Mouse (Mus musculus) heart, embryonic 10.5 days (tissue): Measurements from ENCODE around the gene Hpdl. TPM values are rescaled to one million over a fixed set of nuclear protein-coding genes. Genes with fewer than 3 reads are reported as not detected.

Experiments
- DNase-seq: peaks from one replicate; pipeline ENCODE4 v3.0.0-alpha.2; 2017; ENCODE audit warnings: low spot score
- H3K27ac ChIP-seq: fragments of 300-500 bp; sonication (generic); 2 replicates; pipeline ENCODE4 v1.5.1; 2016; ENCODE audit warnings: mild to moderate bottlenecking
- H3K27me3 ChIP-seq: fragments of 300-500 bp; sonication (generic); 2 replicates; pipeline ENCODE4 v1.6.1; 2016; ENCODE audit warnings: mild to moderate bottlenecking; ENCODE audit not compliant: poor library complexity, insufficient read depth, severe bottlenecking
- H3K36me3 ChIP-seq: fragments of 300-500 bp; sonication (generic); 2 replicates; pipeline ENCODE4 v1.6.1; 2016; ENCODE audit warnings: mild to moderate bottlenecking, moderate library complexity
- H3K4me1 ChIP-seq: fragments of 300-500 bp; sonication (generic); 2 replicates; pipeline ENCODE4 v1.6.1; 2016; ENCODE audit warnings: mild to moderate bottlenecking
- H3K4me3 ChIP-seq: fragments of 300-500 bp; sonication (generic); 2 replicates; pipeline ENCODE4 v1.5.1; 2016; ENCODE audit warnings: mild to moderate bottlenecking, moderate library complexity
- H3K9me3 ChIP-seq: fragments of 300-500 bp; sonication (generic); 2 replicates; pipeline ENCODE4 v1.6.1; 2016; ENCODE audit warnings: mild to moderate bottlenecking, moderate library complexity
- WGBS: fragments of 180-500 bp; shearing (Covaris S2); methylation state at CpG from one replicate; pipeline ENCODE4 v1.1.7; 2016; 5-methylcytosine and 5-hydroxymethylcytosine counted together
- polyA plus RNA-seq: library from polyadenylated mRNA; unstranded; fragments of >200 nt; fragmentation: Nextera tagmentation; extraction: Ambion mirVana; gene quantifications from 2 replicates; pipeline ENCODE4 v1.2.1, GENCODE M21; 2016

Hpdl gene
- polyA plus RNA-seq, 1 experiment from 2014 or later = 1.3 TPM

- H3K9me3 ChIP-seq = no peaks in the 10 kb centered on the region
- WGBS = 13% methylated on average over 3 of the region's 3 CpGs
- no peak overlapping the region for H3K27ac ChIP-seq
- H3K36me3 ChIP-seq = no peaks in the 10 kb centered on the region
- no peaks in the 10 kb centered on the region for H3K4me1 ChIP-seq
- no peak for DNase-seq
- no peak overlapping the region for H3K4me3 ChIP-seq
- no peaks in the 10 kb centered on the region for H3K27me3 ChIP-seq
Observed at GRCm38 (mm10) chr4:116788956-116789355, 32.6 kb downstream of the Hpdl start.

- no peaks in the 10 kb centered on the region for H3K27me3 ChIP-seq
- no peak overlapping the region for H3K27ac ChIP-seq
- H3K4me1 ChIP-seq = no peaks in the 10 kb centered on the region
- H3K4me3 ChIP-seq = no peak overlapping the region
- no peaks in the 10 kb centered on the region for H3K9me3 ChIP-seq
- no peak for DNase-seq
- no peaks in the 10 kb centered on the region for H3K36me3 ChIP-seq
- WGBS = 43% methylated on average over 7 of the region's 7 CpGs
Observed at GRCm38 (mm10) chr4:116787985-116788760, 33.3 kb downstream of the Hpdl start.

- no peaks in the 10 kb centered on the region for H3K27me3 ChIP-seq
Observed at GRCm38 (mm10) chr4:116786587-116786986, 34.9 kb downstream of the Hpdl start.

GRCm38 (mm10) chr4:116782171-116782570 is 39.3 kb downstream of the Hpdl start:
- Histone ChIP-seq H3K9me3 (no peaks in the 10 kb centered on the region), H3K4me1 (no peaks in the 10 kb centered on the region), H3K36me3 (no peaks in the 10 kb centered on the region), H3K27me3 (no peaks in the 10 kb centered on the region; the same call in 1 of the 2 replicates), H3K4me3 (no peak overlapping the region), H3K27ac (no peak overlapping the region)
- no peak for DNase-seq
- WGBS = 20% methylated on average over 8 of the region's 8 CpGs

More at GRCm38 (mm10) chr4:116786587-116786986, 34.9 kb downstream of the Hpdl start:
- no peak for DNase-seq
- H3K9me3 ChIP-seq = no peaks in the 10 kb centered on the region
- H3K27ac ChIP-seq = no peak overlapping the region
- no peak overlapping the region for H3K4me3 ChIP-seq
- no peaks in the 10 kb centered on the region for H3K36me3 ChIP-seq
- no peaks in the 10 kb centered on the region for H3K4me1 ChIP-seq
- 75% methylated on average over 1 of the region's 1 CpGs for WGBS

- no peak overlapping the region for H3K27ac ChIP-seq
- no peak for DNase-seq
- no peaks in the 10 kb centered on the region for H3K36me3 ChIP-seq
- no peaks in the 10 kb centered on the region for H3K4me1 ChIP-seq
- no peaks in the 10 kb centered on the region; the same call in 1 of the 2 replicates for H3K27me3 ChIP-seq
- WGBS = 32% methylated on average over 2 of the region's 2 CpGs
- no peaks in the 10 kb centered on the region for H3K9me3 ChIP-seq
- no peak overlapping the region for H3K4me3 ChIP-seq
Observed at GRCm38 (mm10) chr4:116781366-116781765, 40.1 kb downstream of the Hpdl start.

GRCm38 (mm10) chr4:116780541-116780940 is 41.0 kb downstream of the Hpdl start:
- no peaks in the 10 kb centered on the region; the same call in 1 of the 2 replicates for H3K27me3 ChIP-seq
- H3K4me3 ChIP-seq = no peak overlapping the region
- no peak for DNase-seq
- H3K27ac ChIP-seq = no peak overlapping the region
- 77% methylated on average over 2 of the region's 2 CpGs for WGBS
- H3K9me3 ChIP-seq = no peaks in the 10 kb centered on the region
- H3K36me3 ChIP-seq = no peaks in the 10 kb centered on the region
- no peaks in the 10 kb centered on the region for H3K4me1 ChIP-seq

GRCm38 (mm10) chr4:116777079-116777478 is 44.4 kb downstream of the Hpdl start:
- DNase-seq = no peak
- Histone ChIP-seq H3K27ac (no peak overlapping the region), H3K9me3 (no peaks in the 10 kb centered on the region), H3K4me1 (no peaks in the 10 kb centered on the region), H3K27me3 (no peaks in the 10 kb centered on the region; the same call in 1 of the 2 replicates), H3K4me3 (no peak overlapping the region), H3K36me3 (no peaks in the 10 kb centered on the region)
- WGBS = 84% methylated on average over 3 of the region's 3 CpGs

GRCm38 (mm10) chr4:116776391-116776790 is 45.1 kb downstream of the Hpdl start:
- Histone ChIP-seq H3K9me3 (no peaks in the 10 kb centered on the region), H3K4me1 (no peaks in the 10 kb centered on the region), H3K36me3 (no peaks in the 10 kb centered on the region), H3K4me3 (no peak overlapping the region), H3K27ac (no peak overlapping the region), H3K27me3 (no peaks in the 10 kb centered on the region; the same call in 1 of the 2 replicates)
- 83% methylated on average over 5 of the region's 5 CpGs for WGBS
- DNase-seq = no peak

Other genes with a start within 250 kb of the Hpdl start
- 1.7 and 2.8 TPM in 2 replicates for gene Ccdc17, start 225.1 kb downstream of the Hpdl start, polyA plus RNA-seq
- 130 and 174 TPM in 2 replicates for gene Nasp, start 193.8 kb downstream of the Hpdl start, polyA plus RNA-seq
- 664 and 694 TPM in 2 replicates for gene Akr1a1, start 170.0 kb downstream of the Hpdl start, polyA plus RNA-seq
- gene Prdx1, start 136.2 kb downstream of the Hpdl start, polyA plus RNA-seq = 1,191 and 1,224 TPM in 2 replicates
- 33.6 and 37.0 TPM in 2 replicates for gene Mmachc, start 113.3 kb downstream of the Hpdl start, polyA plus RNA-seq
- gene Ccdc163, start 113.2 kb downstream of the Hpdl start, polyA plus RNA-seq = 21.2 and 23.2 TPM in 2 replicates
- 3.2 and 5.1 TPM in 2 replicates for gene Tesk2, start 100.8 kb downstream of the Hpdl start, polyA plus RNA-seq
- gene Toe1, start 14.1 kb downstream of the Hpdl start, polyA plus RNA-seq = 24.5 and 29.4 TPM in 2 replicates
- gene Mutyh, start 14.0 kb downstream of the Hpdl start, polyA plus RNA-seq = 13.9 and 19.4 TPM in 2 replicates
- 0.57 and 1.1 TPM in 2 replicates for gene Zswim5, start 55.7 kb upstream of the Hpdl start, polyA plus RNA-seq
- 128 and 133 TPM in 2 replicates for gene Urod, start 172.7 kb upstream of the Hpdl start, polyA plus RNA-seq
- gene Hectd3, start 173.6 kb upstream of the Hpdl start, polyA plus RNA-seq = 6.6 and 8.3 TPM in 2 replicates
- 40.6 and 54.8 TPM in 2 replicates for gene Eif2b3, start 197.7 kb upstream of the Hpdl start, polyA plus RNA-seq